Mouse (Mus musculus) gastrocnemius, adult 8-10 months (tissue): ENCODE data around the gene Ccdc59. TPM values are rescaled to one million over a fixed set of nuclear protein-coding genes. Genes with fewer than 3 reads are reported as not detected.

Experiments used
- DNase-seq, 2 experiments: peaks; one replicate each; pipeline ENCODE4 v3.0.0; 2022; ENCODE audit warnings: low spot score in 2 of 2
- total RNA-seq, 4 experiments: library from RNA; stranded (reverse); gene quantifications; 2 replicates each; pipeline ENCODE4 v1.2.4; 2022

Ccdc59 gene
- 10 to 100 TPM in 1 of 4 experiments, 1 to 10 TPM in 3; 7.9 to 10.3 (median 9.0) TPM for total RNA-seq

- DNase-seq: peak; percentile 93 to 95
Measured at GRCm38 (mm10) chr10:105840928-105841888, at the start of gene Ccdc59, which contains the start of gene Mettl25. Ccdc59 (plus strand) TSS chr10:105841067. Mettl25 (minus strand) TSS chr10:105841380.

- DNase-seq: no peak
Measured at GRCm38 (mm10) chr10:105793776-105794552, 46.9 kb upstream of the Ccdc59 start.

GRCm38 (mm10) chr10:105797250-105797924 is 43.5 kb upstream of the Ccdc59 start:
- no peak for DNase-seq

GRCm38 (mm10) chr10:105801147-105801546 is 39.7 kb upstream of the Ccdc59 start:
- DNase-seq: no peak

GRCm38 (mm10) chr10:105802132-105802531 is 38.7 kb upstream of the Ccdc59 start:
- no peak for DNase-seq

- no peak for DNase-seq
Measured at GRCm38 (mm10) chr10:105803461-105803860, 37.4 kb upstream of the Ccdc59 start.

GRCm38 (mm10) chr10:105806259-105807010 is 34.4 kb upstream of the Ccdc59 start:
- no peak for DNase-seq

GRCm38 (mm10) chr10:105834627-105835228 is 6.1 kb upstream of the Ccdc59 start:
- no peak for DNase-seq

- no peak for DNase-seq
Measured at GRCm38 (mm10) chr10:105842574-105842973, 1.7 kb downstream of the Ccdc59 start.

GRCm38 (mm10) chr10:105850286-105850685 is 9.4 kb downstream of the Ccdc59 start:
- no peak for DNase-seq

GRCm38 (mm10) chr10:105851136-105851535 is 10.3 kb downstream of the Ccdc59 start:
- DNase-seq: no peak

GRCm38 (mm10) chr10:105867312-105867711 is 26.4 kb downstream of the Ccdc59 start:
- no peak for DNase-seq

Other genes starting within 250 kb of the Ccdc59 start
- gene Mettl25, start 313 bp downstream of the Ccdc59 start, total RNA-seq: 1 to 10 TPM; 2.6 to 3.1 (median 2.8) TPM